Mouse (Mus musculus) colon, adult 2 months (tissue): Measurements from ENCODE around the gene Usp40. TPM values are rescaled to one million over a fixed set of nuclear protein-coding genes. Genes with fewer than 3 reads are reported as not detected.

ENCODE experiments used
- polyA plus RNA-seq: library from polyadenylated mRNA; depleted of rRNA; stranded (reverse); fragments of >200 nt; gene quantifications from 2 replicates; pipeline ENCODE4 v1.2.3, GENCODE M21; 2012; rRNA removed

Gene Usp40
- polyA plus RNA-seq = 3.5 and 4.8 TPM in 2 replicates

GRCm38 (mm10) chr1:88008211-88008697 is at the start of gene Usp40:
Usp40 (minus strand) TSS chr1:88008551.

DNA sequence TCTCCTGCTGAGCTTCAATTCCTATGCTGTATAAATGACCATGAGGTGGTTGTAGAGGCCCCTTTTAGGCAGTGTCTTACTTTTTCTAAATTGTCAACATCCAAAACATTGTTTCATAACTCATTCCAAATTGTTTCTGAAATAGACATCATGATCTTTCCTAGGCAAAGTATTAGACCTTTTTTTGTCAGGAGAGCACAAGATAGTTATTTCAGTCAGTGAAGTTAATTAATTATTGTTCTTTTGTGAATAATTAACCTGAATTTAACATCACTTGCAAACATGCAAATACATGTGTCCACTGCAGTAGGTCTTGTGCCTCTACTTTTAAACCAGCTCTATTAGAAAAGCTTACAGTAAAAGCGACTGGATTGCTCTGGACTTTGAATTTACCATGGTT is 46.7 kb upstream of the Usp40 start, which contains the start of gene Ugt1a10:
TSS of gene Ugt1a10 (plus strand) at position 301 of the 400 bp plus-strand sequence.

Other genes starting within 250 kb of the Usp40 start
- 0.07 and 0.31 TPM in 2 replicates for gene Sag, start 204.9 kb downstream of the Usp40 start, polyA plus RNA-seq
- gene Dgkd, start 155.3 kb downstream of the Usp40 start, polyA plus RNA-seq = 33.3 and 36.2 TPM in 2 replicates
- 0.47 TPM in 1 of 2 replicates, not detected in the other for gene Ugt1a10, start 46.8 kb upstream of the Usp40 start, polyA plus RNA-seq
- gene Ugt1a9, start 62.2 kb upstream of the Usp40 start, polyA plus RNA-seq = not detected in 2 replicates
- not detected in 2 replicates for gene Ugt1a8, start 79.3 kb upstream of the Usp40 start, polyA plus RNA-seq
- gene Ugt1a7c, start 86.5 kb upstream of the Usp40 start, polyA plus RNA-seq = 100.0 and 115 TPM in 2 replicates
- gene Ugt1a6b, start 94.7 kb upstream of the Usp40 start, polyA plus RNA-seq = 1.1 and 30.2 TPM in 2 replicates
- gene Ugt1a6a, start 126.3 kb upstream of the Usp40 start, polyA plus RNA-seq = 28.4 and 34.7 TPM in 2 replicates
- gene Ugt1a5, start 157.5 kb upstream of the Usp40 start, polyA plus RNA-seq = 0.19 and 0.22 TPM in 2 replicates
- 0.14 and 0.66 TPM in 2 replicates for gene Ugt1a2, start 192.1 kb upstream of the Usp40 start, polyA plus RNA-seq
- 0.61 and 1.2 TPM in 2 replicates for gene Dnajb3, start 197.2 kb upstream of the Usp40 start, polyA plus RNA-seq
- gene Ugt1a1, start 203.4 kb upstream of the Usp40 start, polyA plus RNA-seq = 12.7 and 44.6 TPM in 2 replicates
- 0.26 and 0.35 TPM in 2 replicates for gene Mroh2a, start 218.4 kb upstream of the Usp40 start, polyA plus RNA-seq